Mouse (Mus musculus): Measurements from ENCODE around the gene Igf1r.

DNA sequence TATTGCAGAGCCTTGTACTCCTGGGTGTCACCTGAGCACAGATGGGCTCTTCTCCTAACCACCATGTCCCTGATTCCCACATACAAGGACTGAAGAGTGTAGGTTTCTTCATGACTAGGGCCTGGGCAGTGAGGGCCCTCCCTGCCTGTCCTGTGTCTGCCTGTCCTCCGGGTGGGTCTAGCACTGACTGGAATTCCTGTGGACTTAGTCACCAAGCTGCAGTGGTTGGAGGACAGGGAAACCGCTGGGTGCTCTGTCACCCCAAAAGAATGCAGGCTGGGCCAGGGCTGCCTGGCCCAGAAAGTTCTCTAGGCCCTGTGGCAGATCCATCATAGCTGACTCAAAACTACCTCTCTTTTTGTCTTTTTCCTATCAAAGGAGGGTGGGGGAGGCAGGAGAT, 69.1 kb downstream of the Igf1r start:
- no peak for TF ChIP-seq HCFC1 (IDR thresholded peaks at IDR 0.05; ENCODE audit: borderline replicate concordance, insufficient read depth, low read length)
- TF ChIP-seq ZC3H11A (IDR thresholded peaks at IDR 0.05; ENCODE audit: borderline replicate concordance, low read depth, low read length): no peak
- no peak for TF ChIP-seq MAFK (IDR thresholded peaks at IDR 0.05; ENCODE audit: insufficient read depth, low read depth, low read length)
